Mouse (Mus musculus) kidney, embryonic 14.5 days (tissue): ENCODE measurements at regions not wholly inside any gene's neighbourhood (a gene's known extent, or its start where the extent isn't known, plus 50 kb on each side); places are given as distances from the start of the nearest gene placed in this dataset.

ENCODE experiments used
- ATAC-seq: fragments of 200-750 bp; cut with Nextera tagmentation; 2 replicates; pipeline ENCODE4 v1.8.0; 2017; ENCODE audit warnings: moderate number of reproducible peaks, mild to moderate bottlenecking, moderate TSS enrichment, moderate library complexity; ENCODE audit not compliant: low FRiP score, low TSS enrichment
- H3K27ac ChIP-seq: fragments of 300-500 bp; sonication (generic); 2 replicates; pipeline ENCODE4 v1.5.1; 2014; ENCODE audit warnings: low read depth, mild to moderate bottlenecking, low read length, moderate library complexity, mixed read lengths
- H3K27me3 ChIP-seq: fragments of 300-500 bp; sonication (generic); 2 replicates; pipeline ENCODE4 v1.6.1; 2014; ENCODE audit warnings: mild to moderate bottlenecking, low read length; ENCODE audit not compliant: control insufficient read depth, insufficient read depth
- H3K36me3 ChIP-seq: fragments of 300-500 bp; sonication (generic); 2 replicates; pipeline ENCODE4 v1.6.1; 2014; ENCODE audit warnings: low read length, mixed read lengths; ENCODE audit not compliant: control insufficient read depth, insufficient read depth
- H3K4me1 ChIP-seq: fragments of 300-500 bp; sonication (generic); 2 replicates; pipeline ENCODE4 v1.6.1; 2014; ENCODE audit warnings: low read length, mixed read lengths; ENCODE audit not compliant: control insufficient read depth, insufficient read depth
- H3K4me2 ChIP-seq: fragments of 300-500 bp; sonication (generic); replicated peaks from 2 replicates; pipeline ENCODE4 v1.6.1; 2014; ENCODE audit warnings: low read depth, mild to moderate bottlenecking, low read length
- H3K4me3 ChIP-seq: fragments of 300-500 bp; sonication (generic); 2 replicates; pipeline ENCODE4 v1.5.1; 2014; ENCODE audit warnings: mild to moderate bottlenecking, low read length
- H3K9ac ChIP-seq: fragments of 300-500 bp; sonication (generic); 2 replicates; pipeline ENCODE4 v1.6.1; 2014; ENCODE audit warnings: low read depth, mild to moderate bottlenecking, low read length, moderate library complexity
- H3K9me3 ChIP-seq: fragments of 300-500 bp; sonication (generic); 2 replicates; pipeline ENCODE4 v1.6.1; 2016; ENCODE audit warnings: low read length; ENCODE audit not compliant: control insufficient read depth
- WGBS: fragments of 180-500 bp; shearing (Covaris S2); extraction: QIAGEN DNeasy Blood & Tissue Kit; methylation state at CpG from one replicate; pipeline ENCODE4 v1.1.7; 2014; 5-methylcytosine and 5-hydroxymethylcytosine counted together

- WGBS, result 47% methylated on average over 9 of the region's 9 CpGs
- Histone ChIP-seq H3K9ac (no peak overlapping the region), H3K27ac (no peak overlapping the region), H3K27me3 (no peaks in the 10 kb centered on the region), H3K36me3 (no peaks in the 10 kb centered on the region), H3K9me3 (no peaks in the 10 kb centered on the region), H3K4me2 (no peak overlapping the region), H3K4me1 (peaks cover 6% of the 10 kb centered on the region), H3K4me3 (no peak overlapping the region)
- ATAC-seq, result no peak
These were observed 313.5 kb upstream of the Nfe2l3 start for GRCm38 (mm10) chr6:51118833-51119535.

GRCm38 (mm10) chr6:51119691-51120302 lies 312.7 kb upstream of the Nfe2l3 start:
- ATAC-seq, result no peak
- Histone ChIP-seq H3K4me3 (no peak overlapping the region), H3K9ac (no peak overlapping the region), H3K4me1 (peaks cover 6% of the 10 kb centered on the region), H3K4me2 (no peak overlapping the region), H3K36me3 (no peaks in the 10 kb centered on the region), H3K9me3 (no peaks in the 10 kb centered on the region), H3K27ac (peak overlapping the region; percentile 51; the same call in 1 of the 2 replicates), H3K27me3 (no peaks in the 10 kb centered on the region)
- WGBS, result 51% methylated on average over 12 of the region's 12 CpGs

- no peak overlapping the region for H3K9ac ChIP-seq
- no peak overlapping the region for H3K4me2 ChIP-seq
- no peaks in the 10 kb centered on the region for H3K27me3 ChIP-seq
- 34% methylated on average over 5 of the region's 5 CpGs for WGBS
- H3K4me3 ChIP-seq, result no peak overlapping the region
- no peaks in the 10 kb centered on the region for H3K9me3 ChIP-seq
- no peak overlapping the region for H3K27ac ChIP-seq
- H3K36me3 ChIP-seq, result no peaks in the 10 kb centered on the region
- peaks cover 6% of the 10 kb centered on the region for H3K4me1 ChIP-seq
- ATAC-seq, result no peak
These were observed 309.5 kb upstream of the Nfe2l3 start for GRCm38 (mm10) chr6:51122941-51123340.

- no peaks in the 10 kb centered on the region for H3K36me3 ChIP-seq
- no peak for ATAC-seq
These were observed 304.6 kb upstream of the Nfe2l3 start for GRCm38 (mm10) chr6:51127851-51128250.

GRCm38 (mm10) chr6:51129096-51129495 lies 303.4 kb upstream of the Nfe2l3 start:
- 95% methylated on average over 13 of the region's 13 CpGs for WGBS
- H3K4me1 ChIP-seq, result no peaks in the 10 kb centered on the region
- H3K9ac ChIP-seq, result no peak overlapping the region
- no peak for ATAC-seq
- H3K4me2 ChIP-seq, result no peak overlapping the region
- H3K36me3 ChIP-seq, result no peaks in the 10 kb centered on the region
- no peak overlapping the region for H3K4me3 ChIP-seq
- H3K27me3 ChIP-seq, result no peaks in the 10 kb centered on the region
- H3K27ac ChIP-seq, result no peak overlapping the region
- H3K9me3 ChIP-seq, result no peaks in the 10 kb centered on the region

More at GRCm38 (mm10) chr6:51127851-51128250, 304.6 kb upstream of the Nfe2l3 start:
- 79% methylated on average over 6 of the region's 6 CpGs for WGBS
- no peak overlapping the region for H3K9ac ChIP-seq
- H3K4me3 ChIP-seq, result no peak overlapping the region
- no peak overlapping the region for H3K4me2 ChIP-seq
- no peaks in the 10 kb centered on the region for H3K4me1 ChIP-seq
- H3K9me3 ChIP-seq, result no peaks in the 10 kb centered on the region
- no peaks in the 10 kb centered on the region for H3K27me3 ChIP-seq
- H3K27ac ChIP-seq, result no peak overlapping the region

GRCm38 (mm10) chr6:51129591-51129990 lies 302.9 kb upstream of the Nfe2l3 start:
- Histone ChIP-seq H3K9me3 (no peaks in the 10 kb centered on the region), H3K27ac (no peak overlapping the region), H3K4me2 (no peak overlapping the region), H3K4me1 (no peaks in the 10 kb centered on the region), H3K9ac (no peak overlapping the region), H3K27me3 (no peaks in the 10 kb centered on the region), H3K36me3 (no peaks in the 10 kb centered on the region), H3K4me3 (no peak overlapping the region)
- WGBS, result 87% methylated on average over 14 of the region's 14 CpGs
- no peak for ATAC-seq

- 0 out of 2 replicates have a peak, but pooled peaks have one; percentile 57 for ATAC-seq
- WGBS, result 20% methylated on average over 11 of the region's 11 CpGs
- Histone ChIP-seq H3K4me1 (0 out of 2 replicates have a peak, but pooled peaks cover 2% of the 10 kb centered on the region), H3K9me3 (no peaks in the 10 kb centered on the region), H3K27ac (no peak overlapping the region), H3K9ac (no peak overlapping the region), H3K27me3 (no peaks in the 10 kb centered on the region), H3K4me3 (no peak overlapping the region), H3K4me2 (no peak overlapping the region), H3K36me3 (no peaks in the 10 kb centered on the region)
These were observed 287.7 kb upstream of the Nfe2l3 start for GRCm38 (mm10) chr6:51144762-51145161.

GRCm38 (mm10) chr6:51145863-51146262 lies 286.6 kb upstream of the Nfe2l3 start:
- no peaks in the 10 kb centered on the region for H3K36me3 ChIP-seq
- 0 out of 2 replicates have a peak, but pooled peaks cover 2% of the 10 kb centered on the region for H3K4me1 ChIP-seq
- H3K9me3 ChIP-seq, result no peaks in the 10 kb centered on the region
- no peak overlapping the region for H3K9ac ChIP-seq
- H3K27ac ChIP-seq, result no peak overlapping the region
- no peaks in the 10 kb centered on the region for H3K27me3 ChIP-seq
- H3K4me2 ChIP-seq, result no peak overlapping the region
- WGBS, result 31% methylated on average over 4 of the region's 4 CpGs
- H3K4me3 ChIP-seq, result no peak overlapping the region
- ATAC-seq, result no peak

- H3K4me1 ChIP-seq, result 0 out of 2 replicates have a peak, but pooled peaks cover 2% of the 10 kb centered on the region
- no peaks in the 10 kb centered on the region for H3K27me3 ChIP-seq
- no peak overlapping the region for H3K27ac ChIP-seq
- WGBS, result 82% methylated on average over 9 of the region's 9 CpGs
- ATAC-seq, result no peak
- H3K9me3 ChIP-seq, result no peaks in the 10 kb centered on the region
- no peak overlapping the region for H3K4me2 ChIP-seq
- no peak overlapping the region for H3K9ac ChIP-seq
- H3K4me3 ChIP-seq, result no peak overlapping the region
- H3K36me3 ChIP-seq, result no peaks in the 10 kb centered on the region
These were observed 283.6 kb upstream of the Nfe2l3 start for GRCm38 (mm10) chr6:51148821-51149220.
